Mouse (Mus musculus): Measurements from ENCODE around the gene Brd2. TPM values are rescaled to one million over a fixed set of nuclear protein-coding genes. Genes with fewer than 3 reads are reported as not detected.

Brd2 gene
- polyA plus RNA-seq, 1 experiment from 2014 or later, result 144 TPM

DNA sequence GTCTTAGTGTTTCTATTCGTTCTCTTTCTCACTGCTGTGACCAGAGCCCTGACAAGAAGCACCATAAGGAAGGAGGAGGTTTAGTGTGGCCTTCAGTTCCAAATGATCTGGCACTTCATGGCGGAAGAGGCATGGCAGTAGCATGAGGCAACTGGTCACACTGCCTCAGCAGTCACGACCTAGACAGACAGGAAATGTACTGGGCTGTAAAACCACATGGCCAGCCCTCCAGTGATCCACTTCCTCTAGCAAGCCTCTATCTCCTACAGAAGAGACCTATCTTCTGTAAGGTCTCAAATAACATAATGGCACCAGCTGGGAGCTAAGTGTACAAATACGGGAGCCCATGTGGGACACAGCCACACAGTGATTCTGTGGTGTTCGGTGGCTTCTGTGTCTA, 50.3 kb downstream of the Brd2 start:
- H3K4me1 ChIP-seq, result peaks cover 4% of the 10 kb centered on the region
- WGBS, result 90% methylated on average over 5 of the region's 5 CpGs
- no peak overlapping the region for H3K9ac ChIP-seq (replicated peaks)
- ATAC-seq (ENCODE audit: low FRiP score, low read depth), result no peak
- H3K4me2 ChIP-seq (replicated peaks), result no peak overlapping the region
- no peak overlapping the region for H3K27ac ChIP-seq (replicated peaks)
- H3K27me3 ChIP-seq, result peaks cover 16% of the 10 kb centered on the region
- H3K36me3 ChIP-seq, result no peaks in the 10 kb centered on the region
- H3K4me3 ChIP-seq, result no peak overlapping the region
- no peaks in the 10 kb centered on the region for H3K9me3 ChIP-seq

DNA sequence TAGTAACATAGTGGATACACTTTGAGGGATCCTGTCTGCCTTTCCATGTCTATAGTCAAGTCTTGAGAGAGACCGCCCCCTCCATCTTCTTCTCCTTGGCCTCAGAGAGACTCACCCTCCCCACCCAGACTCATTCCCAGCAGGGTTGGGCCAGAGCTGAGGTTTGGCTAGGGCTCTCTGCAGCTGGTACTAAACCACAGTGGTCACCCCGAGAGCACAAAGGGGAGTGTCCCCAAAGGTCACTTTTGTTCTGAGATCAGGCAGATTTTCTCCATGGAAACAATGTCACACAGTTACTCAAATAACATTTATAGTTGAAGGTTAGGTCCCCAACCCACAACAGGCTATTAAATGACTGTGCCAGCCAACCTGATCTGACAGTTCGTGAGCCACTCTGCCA, 53.6 kb downstream of the Brd2 start:
- WGBS, result 49% methylated on average over 3 of the region's 3 CpGs
- Histone ChIP-seq H3K27me3 (no peaks in the 10 kb centered on the region), H3K9me3 (no peaks in the 10 kb centered on the region), H3K36me3 (0 out of 2 replicates have a peak, but pooled peaks cover 5% of the 10 kb centered on the region), H3K4me1 (no peaks in the 10 kb centered on the region), H3K9ac (replicated peaks) (no peak overlapping the region), H3K4me3 (no peak overlapping the region), H3K27ac (replicated peaks) (no peak overlapping the region), H3K4me2 (replicated peaks) (no peak overlapping the region)
- ATAC-seq (ENCODE audit: low FRiP score, low read depth), result no peak

Other genes starting within 250 kb of the Brd2 start
- gene Gm7029, start 248.8 kb downstream of the Brd2 start, polyA plus RNA-seq (2016; fragmentation: Nextera tagmentation; extraction: Ambion mirVana), result not detected in 2 replicates
- 3.8 and 4.4 TPM in 2 replicates for gene Kifc1, start 232.0 kb downstream of the Brd2 start, polyA plus RNA-seq (2016; fragmentation: Nextera tagmentation; extraction: Ambion mirVana)
- 0.23 and 0.38 TPM in 2 replicates for gene Platr17, start 217.5 kb downstream of the Brd2 start, polyA plus RNA-seq (2016; fragmentation: Nextera tagmentation; extraction: Ambion mirVana)
- 64.6 and 66.2 TPM in 2 replicates for gene Daxx, start 213.2 kb downstream of the Brd2 start, polyA plus RNA-seq (2016; fragmentation: Nextera tagmentation; extraction: Ambion mirVana)
- 19.1 and 21.9 TPM in 2 replicates for gene Tapbp, start 206.7 kb downstream of the Brd2 start, polyA plus RNA-seq (2016; fragmentation: Nextera tagmentation; extraction: Ambion mirVana)
- gene Zbtb22, start 206.7 kb downstream of the Brd2 start, polyA plus RNA-seq (2016; fragmentation: Nextera tagmentation; extraction: Ambion mirVana), result 21.8 and 25.3 TPM in 2 replicates
- 69.9 and 74.3 TPM in 2 replicates for gene Rgl2, start 193.1 kb downstream of the Brd2 start, polyA plus RNA-seq (2016; fragmentation: Nextera tagmentation; extraction: Ambion mirVana)
- gene Pfdn6, start 182.3 kb downstream of the Brd2 start, polyA plus RNA-seq (2016; fragmentation: Nextera tagmentation; extraction: Ambion mirVana), result 188 and 203 TPM in 2 replicates
- gene Wdr46, start 182.0 kb downstream of the Brd2 start, polyA plus RNA-seq (2016; fragmentation: Nextera tagmentation; extraction: Ambion mirVana), result 37.5 and 37.7 TPM in 2 replicates
- gene B3galt4, start 171.1 kb downstream of the Brd2 start, polyA plus RNA-seq (2016; fragmentation: Nextera tagmentation; extraction: Ambion mirVana), result 8.1 and 8.7 TPM in 2 replicates
- gene Vps52, start 166.8 kb downstream of the Brd2 start, polyA plus RNA-seq (2016; fragmentation: Nextera tagmentation; extraction: Ambion mirVana), result 67.0 and 70.9 TPM in 2 replicates
- gene Rps18, start 166.6 kb downstream of the Brd2 start, polyA plus RNA-seq (2016; fragmentation: Nextera tagmentation; extraction: Ambion mirVana), result 891 and 909 TPM in 2 replicates
- gene H2-K1, start 122.3 kb downstream of the Brd2 start, polyA plus RNA-seq (2016; fragmentation: Nextera tagmentation; extraction: Ambion mirVana), result 26.8 and 28.4 TPM in 2 replicates
- 25.2 and 27.0 TPM in 2 replicates for gene Ring1, start 98.0 kb downstream of the Brd2 start, polyA plus RNA-seq (2016; fragmentation: Nextera tagmentation; extraction: Ambion mirVana)
- 110 and 131 TPM in 2 replicates for gene H2-Ke6, start 94.6 kb downstream of the Brd2 start, polyA plus RNA-seq (2016; fragmentation: Nextera tagmentation; extraction: Ambion mirVana)
- gene Slc39a7, start 91.0 kb downstream of the Brd2 start, polyA plus RNA-seq (2016; fragmentation: Nextera tagmentation; extraction: Ambion mirVana), result 180 and 184 TPM in 2 replicates
- 68.0 and 68.4 TPM in 2 replicates for gene Rxrb, start 90.8 kb downstream of the Brd2 start, polyA plus RNA-seq (2016; fragmentation: Nextera tagmentation; extraction: Ambion mirVana)
- gene Col11a2, start 83.2 kb downstream of the Brd2 start, polyA plus RNA-seq (2016; fragmentation: Nextera tagmentation; extraction: Ambion mirVana), result 2.3 and 4.0 TPM in 2 replicates
- gene H2-Oa, start 30.3 kb downstream of the Brd2 start, polyA plus RNA-seq (2016; fragmentation: Nextera tagmentation; extraction: Ambion mirVana), result 0.17 and 0.56 TPM in 2 replicates
- 9.8 and 9.9 TPM in 2 replicates for gene H2-DMa, start 3.1 kb downstream of the Brd2 start, polyA plus RNA-seq (2016; fragmentation: Nextera tagmentation; extraction: Ambion mirVana)
- 0.16 and 0.23 TPM in 2 replicates for gene H2-DMb2, start 20.7 kb upstream of the Brd2 start, polyA plus RNA-seq (2016; fragmentation: Nextera tagmentation; extraction: Ambion mirVana)
- 0.16 and 0.73 TPM in 2 replicates for gene H2-DMb1, start 30.4 kb upstream of the Brd2 start, polyA plus RNA-seq (2016; fragmentation: Nextera tagmentation; extraction: Ambion mirVana)
- 1.4 and 1.8 TPM in 2 replicates for gene Tap1, start 64.9 kb upstream of the Brd2 start, polyA plus RNA-seq (2016; fragmentation: Nextera tagmentation; extraction: Ambion mirVana)
- 1.3 and 1.5 TPM in 2 replicates for gene Psmb9, start 65.1 kb upstream of the Brd2 start, polyA plus RNA-seq (2016; fragmentation: Nextera tagmentation; extraction: Ambion mirVana)
- 1.6 and 2.1 TPM in 2 replicates for gene Psmb8, start 75.1 kb upstream of the Brd2 start, polyA plus RNA-seq (2016; fragmentation: Nextera tagmentation; extraction: Ambion mirVana)
- gene Tap2, start 80.9 kb upstream of the Brd2 start, polyA plus RNA-seq (2016; fragmentation: Nextera tagmentation; extraction: Ambion mirVana), result 0.79 and 0.82 TPM in 2 replicates
- gene H2-Ob, start 116.3 kb upstream of the Brd2 start, polyA plus RNA-seq (2016; fragmentation: Nextera tagmentation; extraction: Ambion mirVana), result not detected in 2 replicates
- gene H2-Ab1, start 135.1 kb upstream of the Brd2 start, polyA plus RNA-seq (2016; fragmentation: Nextera tagmentation; extraction: Ambion mirVana), result 2.6 and 3.2 TPM in 2 replicates
- 0.37 TPM in 1 of 2 replicates, not detected in the other for gene H2-Aa, start 165.2 kb upstream of the Brd2 start, polyA plus RNA-seq (2016; fragmentation: Nextera tagmentation; extraction: Ambion mirVana)
- gene H2-Eb1, start 183.2 kb upstream of the Brd2 start, polyA plus RNA-seq (2016; fragmentation: Nextera tagmentation; extraction: Ambion mirVana), result 1.7 and 2.0 TPM in 2 replicates
- gene H2-Eb2, start 203.0 kb upstream of the Brd2 start, polyA plus RNA-seq (2016; fragmentation: Nextera tagmentation; extraction: Ambion mirVana), result 0.10 TPM in 1 of 2 replicates, not detected in the other
- gene Btnl2, start 232.2 kb upstream of the Brd2 start, polyA plus RNA-seq (2016; fragmentation: Nextera tagmentation; extraction: Ambion mirVana), result 0.06 TPM in 1 of 2 replicates, not detected in the other